Mouse (Mus musculus) G1E (cell line): Measurements from ENCODE around the gene Col25a1.

ENCODE experiments used
- CTCF ChIP-seq: IDR thresholded peaks from 2 replicates; pipeline ENCODE4 v1.5.1; 2012; ENCODE audit warnings: low read depth, low read length, inconsistent platforms, mixed read lengths
- GATA1 ChIP-seq: IDR thresholded peaks from 2 replicates; pipeline ENCODE4 v1.6.1; 2012; ENCODE audit warnings: borderline replicate concordance, low read length, inconsistent platforms, mixed read lengths
- GATA2 ChIP-seq: IDR thresholded peaks from 2 replicates; pipeline ENCODE4 v1.6.1; 2012; ENCODE audit warnings: low read depth, low read length, inconsistent platforms, borderline replicate concordance
- POLR2AphosphoS5 ChIP-seq: IDR thresholded peaks from 2 replicates; pipeline ENCODE4 v1.6.1; 2012; ENCODE audit warnings: low read depth, low read length, inconsistent platforms; ENCODE audit not compliant: insufficient replicate concordance
- TAL1 ChIP-seq: conservative IDR thresholded peaks from 2 replicates; pipeline ENCODE4 v1.6.1; 2012; ENCODE audit warnings: low read depth, low read length, inconsistent platforms, mixed read lengths

- TF ChIP-seq GATA1: no peak
- TF ChIP-seq POLR2AphosphoS5: no peak
- TF ChIP-seq CTCF: no peak
- no peak for TF ChIP-seq TAL1
- no peak for TF ChIP-seq GATA2
Observed at GRCm38 (mm10) chr3:130083312-130083711, 48.0 kb upstream of the Col25a1 start.
